Mouse (Mus musculus): Measurements from ENCODE around the gene Ccdc89. TPM values are rescaled to one million over a fixed set of nuclear protein-coding genes. Genes with fewer than 3 reads are reported as not detected.

The Ccdc89 gene
- polyA plus RNA-seq (2016; fragmentation: Nextera tagmentation; extraction: Ambion mirVana), result 2.0 and 2.2 TPM in 2 replicates

- H3K27ac ChIP-seq, result no peak within 1 kb of the TSS
- peaks cover 4% of the 10 kb centered on the region; the same call in 1 of the 2 replicates for H3K4me1 ChIP-seq
- WGBS, result 24% methylated on average over 29 of the region's 29 CpGs
These were observed at the start of gene Ccdc89 for GRCm38 (mm10) chr7:90426020-90427001. TSS of gene Ccdc89 (plus strand) at chr7:90426577.

GRCm38 (mm10) chr7:90384411-90384810 is 42.0 kb upstream of the Ccdc89 start:
- no peak for ATAC-seq (ENCODE audit: low FRiP score, low read depth)
- Histone ChIP-seq H3K4me1 (peaks cover 5% of the 10 kb centered on the region; the same call in 1 of the 2 replicates), H3K27me3 (replicated peaks) (no peaks in the 10 kb centered on the region), H3K4me3 (no peak overlapping the region), H3K36me3 (no peaks in the 10 kb centered on the region), H3K9ac (no peak overlapping the region), H3K27ac (no peak overlapping the region), H3K9me3 (no peaks in the 10 kb centered on the region), H3K4me2 (replicated peaks) (no peak overlapping the region)
- 83% methylated on average over 2 of the region's 2 CpGs for WGBS

More at GRCm38 (mm10) chr7:90426020-90427001, at the start of gene Ccdc89:
- Histone ChIP-seq H3K9me3 (no peaks in the 10 kb centered on the region), H3K4me2 (replicated peaks) (peak within 1 kb of the TSS; percentile 73), H3K4me3 (peak within 1 kb of the TSS; percentile 31), H3K27me3 (replicated peaks) (no peaks in the 10 kb centered on the region), H3K36me3 (no peaks in the 10 kb centered on the region), H3K9ac (peak within 1 kb of the TSS; percentile 38; the same call in 1 of the 2 replicates)
- ATAC-seq (ENCODE audit: low FRiP score, low read depth), result peak; percentile 100

DNA sequence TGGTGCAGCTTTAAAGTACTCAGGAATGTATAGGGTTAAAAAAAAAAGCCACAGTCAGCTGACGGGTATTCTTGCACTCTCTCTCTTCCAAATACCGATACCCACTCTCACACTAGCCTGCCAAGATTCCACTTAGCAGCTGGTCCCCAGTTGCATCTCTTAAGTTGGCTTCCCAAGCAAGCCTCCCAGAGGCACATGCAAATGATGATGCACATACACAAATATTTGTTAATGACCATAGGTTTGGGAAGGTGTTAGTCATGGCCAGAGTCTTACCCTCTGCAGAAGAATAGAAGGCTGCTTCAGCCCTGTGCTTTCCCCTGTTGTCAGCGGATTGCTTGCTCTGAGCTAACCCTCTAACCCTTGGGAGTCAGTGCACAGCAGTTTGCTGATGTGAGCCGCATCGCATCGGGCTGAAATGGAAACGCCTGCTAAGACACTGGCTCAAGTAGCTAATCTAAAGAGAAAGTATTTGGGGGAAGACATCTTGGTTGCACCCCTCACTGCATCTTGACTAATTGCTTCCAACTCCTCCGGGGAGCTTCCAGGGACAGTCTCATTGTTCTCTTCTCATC is 39.4 kb upstream of the Ccdc89 start:
- no peak for ATAC-seq (ENCODE audit: low FRiP score, low read depth)
- H3K27ac ChIP-seq, result no peak overlapping the region

DNA sequence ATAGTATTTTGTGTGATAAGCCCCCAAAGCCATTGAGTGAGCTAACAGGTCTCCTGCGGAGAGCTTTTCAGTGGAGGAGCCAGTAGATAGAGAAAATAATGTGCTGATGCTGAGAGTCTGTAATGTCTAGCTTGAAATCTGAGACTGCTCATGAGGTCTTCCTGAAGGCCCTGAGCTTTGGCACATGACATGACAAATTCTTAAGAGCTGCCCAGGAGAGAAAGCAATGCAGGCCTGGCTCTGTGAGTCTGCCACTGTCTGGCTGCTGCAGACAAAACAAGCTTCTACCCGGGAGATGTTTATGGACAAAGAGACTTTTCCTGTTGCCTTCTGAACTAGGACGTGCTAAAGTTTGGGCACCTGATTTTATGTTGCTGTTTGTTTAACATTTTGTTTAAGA is 36.6 kb upstream of the Ccdc89 start:
- ATAC-seq (ENCODE audit: low FRiP score, low read depth), result no peak
- Histone ChIP-seq H3K9me3 (no peaks in the 10 kb centered on the region), H3K27me3 (replicated peaks) (no peaks in the 10 kb centered on the region), H3K27ac (no peak overlapping the region), H3K9ac (no peak overlapping the region), H3K4me3 (no peak overlapping the region), H3K4me1 (peaks cover 5% of the 10 kb centered on the region; the same call in 1 of the 2 replicates), H3K4me2 (replicated peaks) (no peak overlapping the region), H3K36me3 (no peaks in the 10 kb centered on the region)
- WGBS, result 50% methylated on average over 3 of the region's 3 CpGs

More for the DNA sequence above, 39.4 kb upstream of the Ccdc89 start:
- Histone ChIP-seq H3K4me2 (replicated peaks) (peak overlapping the region; percentile 47), H3K4me1 (peaks cover 5% of the 10 kb centered on the region; the same call in 1 of the 2 replicates), H3K9ac (no peak overlapping the region), H3K4me3 (0 out of 2 replicates have a peak overlapping the region, but pooled peaks have one; percentile 9), H3K9me3 (no peaks in the 10 kb centered on the region), H3K36me3 (no peaks in the 10 kb centered on the region), H3K27me3 (replicated peaks) (no peaks in the 10 kb centered on the region)
- 10% methylated on average over 8 of the region's 8 CpGs for WGBS

- no peaks in the 10 kb centered on the region for H3K9me3 ChIP-seq
- H3K9ac ChIP-seq, result no peak overlapping the region
- H3K4me3 ChIP-seq, result no peak overlapping the region
- H3K27ac ChIP-seq, result no peak overlapping the region
- ATAC-seq (ENCODE audit: low FRiP score, low read depth), result no peak
- no peaks in the 10 kb centered on the region for H3K36me3 ChIP-seq
- no peak overlapping the region for H3K4me2 ChIP-seq (replicated peaks)
- H3K4me1 ChIP-seq, result no peaks in the 10 kb centered on the region
- WGBS, result 75% methylated on average over 4 of the region's 4 CpGs
- H3K27me3 ChIP-seq (replicated peaks), result no peaks in the 10 kb centered on the region
These were observed 31.3 kb upstream of the Ccdc89 start for GRCm38 (mm10) chr7:90395073-90395472.

DNA sequence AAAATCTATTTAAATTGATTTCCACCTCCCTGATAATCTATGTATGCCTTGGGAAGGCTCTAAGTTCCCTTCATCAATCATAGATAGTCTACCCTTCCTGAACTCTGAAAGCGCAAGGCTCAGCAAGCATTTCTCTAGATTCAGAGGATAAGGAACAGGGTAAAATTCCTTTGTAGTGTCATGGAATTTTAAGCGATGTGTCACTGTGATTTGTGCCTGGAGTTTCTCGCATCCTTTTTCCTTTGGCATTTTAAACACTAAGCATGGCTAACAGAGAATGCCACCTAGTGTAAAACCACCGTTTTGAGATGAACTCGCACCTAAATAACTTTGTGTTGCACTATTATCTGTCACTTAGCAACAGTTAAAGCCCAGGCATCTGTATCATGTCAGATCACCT is 30.4 kb upstream of the Ccdc89 start:
- Histone ChIP-seq H3K4me1 (no peaks in the 10 kb centered on the region), H3K4me2 (replicated peaks) (no peak overlapping the region), H3K9me3 (no peaks in the 10 kb centered on the region), H3K36me3 (no peaks in the 10 kb centered on the region), H3K27me3 (replicated peaks) (no peaks in the 10 kb centered on the region), H3K4me3 (no peak overlapping the region), H3K9ac (no peak overlapping the region), H3K27ac (no peak overlapping the region)
- WGBS, result 65% methylated on average over 5 of the region's 5 CpGs
- no peak for ATAC-seq (ENCODE audit: low FRiP score, low read depth)

GRCm38 (mm10) chr7:90409934-90410333 is 16.4 kb upstream of the Ccdc89 start:
- H3K36me3 ChIP-seq, result no peaks in the 10 kb centered on the region
- no peak overlapping the region for H3K9ac ChIP-seq
- no peak overlapping the region for H3K4me3 ChIP-seq
- H3K4me2 ChIP-seq (replicated peaks), result no peak overlapping the region
- H3K27ac ChIP-seq, result no peak overlapping the region
- H3K4me1 ChIP-seq, result no peaks in the 10 kb centered on the region
- H3K27me3 ChIP-seq (replicated peaks), result no peaks in the 10 kb centered on the region
- peak; percentile 33; the same call in 1 of the 2 replicates for ATAC-seq (ENCODE audit: low FRiP score, low read depth)
- 50% methylated on average over 3 of the region's 3 CpGs for WGBS
- no peaks in the 10 kb centered on the region for H3K9me3 ChIP-seq

- WGBS, result 70% methylated on average over 9 of the region's 9 CpGs
These were observed 629 bp downstream of the Ccdc89 start for GRCm38 (mm10) chr7:90427006-90427405.

GRCm38 (mm10) chr7:90432221-90432620 is 5.8 kb downstream of the Ccdc89 start:
- Histone ChIP-seq H3K4me3 (no peak overlapping the region), H3K36me3 (no peaks in the 10 kb centered on the region), H3K27me3 (replicated peaks) (no peaks in the 10 kb centered on the region), H3K9me3 (no peaks in the 10 kb centered on the region), H3K27ac (no peak overlapping the region), H3K4me1 (peaks cover 2% of the 10 kb centered on the region; the same call in 1 of the 2 replicates), H3K9ac (no peak overlapping the region), H3K4me2 (replicated peaks) (no peak overlapping the region)
- no peak for ATAC-seq (ENCODE audit: low FRiP score, low read depth)

More at GRCm38 (mm10) chr7:90427006-90427405, 629 bp downstream of the Ccdc89 start:
- H3K9me3 ChIP-seq, result no peaks in the 10 kb centered on the region
- no peaks in the 10 kb centered on the region for H3K27me3 ChIP-seq (replicated peaks)
- H3K4me1 ChIP-seq, result peaks cover 4% of the 10 kb centered on the region; the same call in 1 of the 2 replicates
- no peak for ATAC-seq (ENCODE audit: low FRiP score, low read depth)
- no peak overlapping the region for H3K27ac ChIP-seq
- no peaks in the 10 kb centered on the region for H3K36me3 ChIP-seq
- peak overlapping the region; percentile 73 for H3K4me2 ChIP-seq (replicated peaks)
- H3K9ac ChIP-seq, result peak overlapping the region; percentile 38; the same call in 1 of the 2 replicates
- 0 out of 2 replicates have a peak overlapping the region, but pooled peaks have one; percentile 31 for H3K4me3 ChIP-seq

GRCm38 (mm10) chr7:90440044-90440443 is 13.7 kb downstream of the Ccdc89 start:
- Histone ChIP-seq H3K9me3 (no peaks in the 10 kb centered on the region), H3K9ac (no peak overlapping the region), H3K4me3 (no peak overlapping the region), H3K27ac (no peak overlapping the region), H3K4me2 (replicated peaks) (no peak overlapping the region), H3K4me1 (peaks cover 3% of the 10 kb centered on the region; the same call in 1 of the 2 replicates), H3K36me3 (no peaks in the 10 kb centered on the region), H3K27me3 (replicated peaks) (no peaks in the 10 kb centered on the region)
- no peak for ATAC-seq (ENCODE audit: low FRiP score, low read depth)
- WGBS, result 93% methylated on average over 4 of the region's 4 CpGs

DNA sequence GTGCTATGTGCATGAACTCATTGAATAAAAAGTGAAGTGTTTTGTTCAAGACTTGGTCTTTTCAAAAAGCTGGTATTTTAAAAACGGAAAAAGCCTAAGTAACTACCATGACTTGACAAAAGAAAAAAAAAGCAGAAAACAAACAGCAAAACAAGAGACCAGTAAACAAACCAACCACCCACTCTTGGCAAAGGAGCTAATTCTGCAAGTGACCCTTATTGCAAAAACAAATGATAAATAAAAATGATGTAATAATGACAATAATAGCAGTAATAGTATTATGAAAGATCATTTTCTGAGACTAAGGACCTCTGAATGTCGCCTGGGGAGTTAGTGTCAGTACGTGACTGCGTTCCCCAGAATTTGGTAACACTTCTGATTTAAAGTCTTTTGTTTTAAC is 15.7 kb downstream of the Ccdc89 start:
- peak overlapping the region; percentile 99 for H3K9ac ChIP-seq
- no peaks in the 10 kb centered on the region for H3K27me3 ChIP-seq (replicated peaks)
- no peak overlapping the region for H3K27ac ChIP-seq
- peak overlapping the region; percentile 55 for H3K4me2 ChIP-seq (replicated peaks)
- peak; percentile 8; the same call in 1 of the 2 replicates for ATAC-seq (ENCODE audit: low FRiP score, low read depth)
- peak overlapping the region; percentile 97 for H3K4me3 ChIP-seq
- no peaks in the 10 kb centered on the region for H3K36me3 ChIP-seq
- H3K4me1 ChIP-seq, result peaks cover 9% of the 10 kb centered on the region
- WGBS, result 15% methylated on average over 4 of the region's 4 CpGs
- H3K9me3 ChIP-seq, result no peaks in the 10 kb centered on the region

- peaks cover 9% of the 10 kb centered on the region for H3K4me1 ChIP-seq
- H3K4me3 ChIP-seq, result peak within 1 kb of the TSS; percentile 97
- H3K36me3 ChIP-seq, result peaks cover 3% of the 10 kb centered on the region; the same call in 1 of the 2 replicates
- peak within 1 kb of the TSS; percentile 93 for H3K4me2 ChIP-seq (replicated peaks)
- under 1% methylated on average over 54 of the region's 54 CpGs for WGBS
- H3K27ac ChIP-seq, result peak within 1 kb of the TSS; percentile 98
- peak within 1 kb of the TSS; percentile 99 for H3K9ac ChIP-seq
- H3K27me3 ChIP-seq (replicated peaks), result no peaks in the 10 kb centered on the region
- H3K9me3 ChIP-seq, result no peaks in the 10 kb centered on the region
- ATAC-seq (ENCODE audit: low FRiP score, low read depth), result peak; percentile 95
These were observed 16.2 kb downstream of the Ccdc89 start, which contains the start of gene Crebzf for GRCm38 (mm10) chr7:90442518-90443080. TSS of gene Crebzf (plus strand) at chr7:90442729.

Data from neural tube, embryonic 12.5 days (tissue).